ENCODE assay signal across 8 mouse cellular contexts in genomic region chr2:157567235-157567961, GRCm38 (mm10). TPM values are rescaled to one million over a fixed set of nuclear protein-coding genes. Genes with fewer than 3 reads are reported as not detected.
DNase-seq lines count a peak whose midpoint lies in the region; ATAC-seq and TF ChIP-seq lines count a peak whose summit lies in the region.

No protein-coding gene starts in this region.

- H3K9ac ChIP-seq in kidney, postnatal 0 days (ENCODE audit: low read depth, low read length), result peak overlapping the region; percentile 94; the same call in 1 of the 2 replicates
- H3K9ac ChIP-seq in hindbrain, embryonic 15.5 days, result peak overlapping the region; percentile 98
- peak overlapping the region; percentile 97; the same call in 1 of the 2 replicates for H3K9ac ChIP-seq in midbrain, embryonic 14.5 days (replicated peaks; ENCODE audit: low read length)

- peak overlapping the region; percentile 87 for H3K27ac ChIP-seq in kidney, postnatal 0 days
- H3K27ac ChIP-seq in hindbrain, embryonic 15.5 days (replicated peaks), result peak overlapping the region; percentile 96
- H3K27ac ChIP-seq in midbrain, embryonic 14.5 days (replicated peaks; ENCODE audit: low read depth, low read length), result peak overlapping the region; percentile 90

- no peaks in the 10 kb centered on the region for H3K27me3 ChIP-seq in kidney, postnatal 0 days (ENCODE audit: insufficient read depth, low read length)
- H3K27me3 ChIP-seq in hindbrain, embryonic 15.5 days, result no peaks in the 10 kb centered on the region
- H3K27me3 ChIP-seq in midbrain, embryonic 14.5 days (ENCODE audit: control insufficient read depth, insufficient read depth, low read length), result no peaks in the 10 kb centered on the region

- peaks cover 11% of the 10 kb centered on the region; the same call in 1 of the 2 replicates for H3K4me1 ChIP-seq in kidney, postnatal 0 days (replicated peaks; ENCODE audit: insufficient read depth, low read length)
- H3K4me1 ChIP-seq in hindbrain, embryonic 15.5 days (replicated peaks), result peaks cover 44% of the 10 kb centered on the region
- H3K4me1 ChIP-seq in midbrain, embryonic 14.5 days (ENCODE audit: control insufficient read depth, insufficient read depth, low read length), result peaks cover 27% of the 10 kb centered on the region

- 80% methylated on average over 11 of the region's 11 CpGs for WGBS in kidney, postnatal 0 days
- 92% methylated on average over 11 of the region's 11 CpGs for WGBS in hindbrain, embryonic 15.5 days
- 87% methylated on average over 11 of the region's 11 CpGs for WGBS in midbrain, embryonic 14.5 days

- H3K36me3 ChIP-seq in kidney, postnatal 0 days (ENCODE audit: insufficient read depth, low read length), result no peaks in the 10 kb centered on the region
- H3K36me3 ChIP-seq in hindbrain, embryonic 15.5 days, result peaks cover 4% of the 10 kb centered on the region; the same call in 1 of the 2 replicates
- peaks cover 10% of the 10 kb centered on the region; the same call in 1 of the 2 replicates for H3K36me3 ChIP-seq in midbrain, embryonic 14.5 days (ENCODE audit: control insufficient read depth, insufficient read depth, low read length)

- peak overlapping the region; percentile 63 for H3K4me2 ChIP-seq in kidney, postnatal 0 days (ENCODE audit: low read length)
- peak overlapping the region; percentile 72 for H3K4me2 ChIP-seq in hindbrain, embryonic 15.5 days
- peak overlapping the region; percentile 68 for H3K4me2 ChIP-seq in midbrain, embryonic 14.5 days (ENCODE audit: low read length)

- no peak overlapping the region for H3K4me3 ChIP-seq in kidney, postnatal 0 days (replicated peaks; ENCODE audit: low read depth, low read length)
- peak overlapping the region; percentile 95 for H3K4me3 ChIP-seq in hindbrain, embryonic 15.5 days
- peak overlapping the region; percentile 95 for H3K4me3 ChIP-seq in midbrain, embryonic 14.5 days (replicated peaks; ENCODE audit: low read depth, low read length)

- TF ChIP-seq CTCF in kidney, postnatal 0 days (IDR thresholded peaks at IDR 0.05; ENCODE audit: low read depth), result no peak

- no peak for ATAC-seq in kidney, postnatal 0 days (replicated peaks; ENCODE audit: low FRiP score, low read depth)
- no peak for ATAC-seq in hindbrain, embryonic 15.5 days (ENCODE audit: low FRiP score, low read depth)
- ATAC-seq in midbrain, embryonic 14.5 days (ENCODE audit: low FRiP score, low TSS enrichment), result no peak
- no peak for ATAC-seq in erythroid progenitor cell, adult 5-6 weeks (replicated peaks; ENCODE audit: low FRiP score, poor library complexity, severe bottlenecking)

- H3K9me3 ChIP-seq in kidney, postnatal 0 days (replicated peaks; ENCODE audit: low read length), result no peaks in the 10 kb centered on the region
- no peaks in the 10 kb centered on the region for H3K9me3 ChIP-seq in hindbrain, embryonic 15.5 days
- peaks cover 8% of the 10 kb centered on the region; the same call in 1 of the 2 replicates for H3K9me3 ChIP-seq in midbrain, embryonic 14.5 days (ENCODE audit: control insufficient read depth, low read length)

- no peak for DNase-seq in kidney, postnatal 0 days (ENCODE audit: low spot score)
- DNase-seq in kidney, postnatal 14 days, result no peak
- peak; percentile 15 for DNase-seq in T-cell, adult 2 months (ENCODE audit: low spot score)
- DNase-seq in midbrain, embryonic 14.5 days, result no peak
- no peak for DNase-seq in urinary bladder, postnatal 10 days (ENCODE audit: low spot score)
- no peak for DNase-seq in right cerebral cortex, adult 18-20 months

RNA-seq across cellular contexts. Expression of gene Blcap, which starts 3.7 kb away (rescaled TPM):
- polyA plus RNA-seq in kidney, postnatal 0 days (2015; fragmentation: Nextera tagmentation; extraction: Ambion mirVana), result 46.1 and 48.2 TPM in 2 replicates
- 249 and 272 TPM in 2 replicates for polyA plus RNA-seq in hindbrain, embryonic 15.5 days (2015; fragmentation: Nextera tagmentation; extraction: Ambion mirVana)
- 353 and 397 TPM in 2 replicates for polyA plus RNA-seq in midbrain, embryonic 14.5 days (2014; fragmentation: Nextera tagmentation; extraction: Ambion mirVana)
- total RNA-seq in erythroid progenitor cell, adult 5-6 weeks (2015; ENCODE audit: low replicate concordance), result 1.7 and 4.0 TPM in 2 replicates
- 1.8 and 3.2 TPM in 2 replicates for total RNA-seq in erythroid progenitor cell, adult 5-6 weeks (2017; ENCODE audit: low replicate concordance)

RNA-seq across cellular contexts. Expression of gene Nnat, which starts 7.5 kb away (rescaled TPM):
- polyA plus RNA-seq in kidney, postnatal 0 days (2015; fragmentation: Nextera tagmentation; extraction: Ambion mirVana), result 80.4 and 85.9 TPM in 2 replicates
- polyA plus RNA-seq in hindbrain, embryonic 15.5 days (2015; fragmentation: Nextera tagmentation; extraction: Ambion mirVana), result 6,864 and 7,318 TPM in 2 replicates
- 7,465 and 9,945 TPM in 2 replicates for polyA plus RNA-seq in midbrain, embryonic 14.5 days (2014; fragmentation: Nextera tagmentation; extraction: Ambion mirVana)
- not detected in 2 replicates for total RNA-seq in erythroid progenitor cell, adult 5-6 weeks (2015; ENCODE audit: low replicate concordance)
- not detected in 2 replicates for total RNA-seq in erythroid progenitor cell, adult 5-6 weeks (2017; ENCODE audit: low replicate concordance)

Comparison
In these comparisons a context has a peak if more than half of its experiments do, and no peak if none do; other contexts are left out.
1. RNA of gene Nnat, which starts 7.5 kb away (polyA plus RNA-seq): 7,465 to 9,945 TPM in midbrain, embryonic 14.5 days and 6,864 to 7,318 TPM in hindbrain, embryonic 15.5 days; 80.4 to 85.9 TPM in kidney, postnatal 0 days; every median in the first group is over 10 times any median in the second.
2. Peak in every context shown above with its lines, with median percentiles within 50 percentile points of each other: H3K27ac ChIP-seq, H3K4me2 ChIP-seq and H3K9ac ChIP-seq.